Mouse (Mus musculus) G1E (cell line): ENCODE results near the gene Tifa.

Experiments
- CTCF ChIP-seq: IDR thresholded peaks from 2 replicates; pipeline ENCODE4 v1.5.1; 2012; ENCODE audit warnings: low read depth, low read length, inconsistent platforms, mixed read lengths
- GATA1 ChIP-seq: IDR thresholded peaks from 2 replicates; pipeline ENCODE4 v1.6.1; 2012; ENCODE audit warnings: borderline replicate concordance, low read length, inconsistent platforms, mixed read lengths
- GATA2 ChIP-seq: IDR thresholded peaks from 2 replicates; pipeline ENCODE4 v1.6.1; 2012; ENCODE audit warnings: low read depth, low read length, inconsistent platforms, borderline replicate concordance
- POLR2AphosphoS5 ChIP-seq: IDR thresholded peaks from 2 replicates; pipeline ENCODE4 v1.6.1; 2012; ENCODE audit warnings: low read depth, low read length, inconsistent platforms; ENCODE audit not compliant: insufficient replicate concordance
- TAL1 ChIP-seq: conservative IDR thresholded peaks from 2 replicates; pipeline ENCODE4 v1.6.1; 2012; ENCODE audit warnings: low read depth, low read length, inconsistent platforms, mixed read lengths

GRCm38 (mm10) chr3:127759212-127759611, 30.4 kb upstream of the Tifa start:
- TF ChIP-seq CTCF = no peak
- no peak for TF ChIP-seq GATA1
- no peak for TF ChIP-seq POLR2AphosphoS5
- TF ChIP-seq TAL1 = no peak
- TF ChIP-seq GATA2 = no peak
